Mouse (Mus musculus) forebrain, embryonic 14.5 days (tissue): Measurements from ENCODE around the gene Washc1. TPM values are rescaled to one million over a fixed set of nuclear protein-coding genes. Genes with fewer than 3 reads are reported as not detected.
"Not testable (repeated sequence)": the region's sequence is repeated elsewhere in the genome, so short reads cannot be mapped to it uniquely, and the experiment has no call there.

ENCODE experiments used
- ATAC-seq: fragments of 200-750 bp; cut with Nextera tagmentation; 2 replicates; pipeline ENCODE4 v1.8.0; 2017; ENCODE audit warnings: mild to moderate bottlenecking, moderate library complexity
- DNase-seq: peaks from one replicate; pipeline ENCODE4 v3.0.0-alpha.2; 2015; ENCODE audit warnings: low spot score
- H3K27ac ChIP-seq: fragments of 300-500 bp; sonication (generic); 2 replicates; pipeline ENCODE4 v1.5.1; 2014; ENCODE audit warnings: low read depth, mild to moderate bottlenecking, control low read depth, low read length, moderate library complexity
- H3K27me3 ChIP-seq: fragments of 300-500 bp; sonication (generic); replicated peaks from 2 replicates; pipeline ENCODE4 v1.6.1; 2014; ENCODE audit warnings: low read length, control low read depth, mixed read lengths; ENCODE audit not compliant: control insufficient read depth, insufficient read depth
- H3K36me3 ChIP-seq: fragments of 300-500 bp; sonication (generic); 2 replicates; pipeline ENCODE4 v1.6.1; 2014; ENCODE audit warnings: low read length, control low read depth; ENCODE audit not compliant: control insufficient read depth, insufficient read depth
- H3K4me1 ChIP-seq: fragments of 300-500 bp; sonication (generic); 2 replicates; pipeline ENCODE4 v1.6.1; 2014; ENCODE audit warnings: antibody characterized with exemption, low read length, control low read depth; ENCODE audit not compliant: control insufficient read depth, insufficient read depth
- H3K4me2 ChIP-seq: fragments of 300-500 bp; sonication (generic); 2 replicates; pipeline ENCODE4 v1.6.1; 2014; ENCODE audit warnings: mild to moderate bottlenecking, control low read depth, low read length
- H3K4me3 ChIP-seq: fragments of 300-500 bp; sonication (generic); 2 replicates; pipeline ENCODE4 v1.5.1; 2014; ENCODE audit warnings: low read depth, low read length, control low read depth
- H3K9ac ChIP-seq: fragments of 300-500 bp; sonication (generic); 2 replicates; pipeline ENCODE4 v1.6.1; 2014; ENCODE audit warnings: mild to moderate bottlenecking, low read length, control low read depth, moderate library complexity
- H3K9me3 ChIP-seq: fragments of 300-500 bp; sonication (generic); replicated peaks from 2 replicates; pipeline ENCODE4 v1.6.1; 2016; ENCODE audit warnings: low read length, control low read depth, mixed read lengths; ENCODE audit not compliant: control insufficient read depth
- WGBS: fragments of 180-500 bp; shearing (Covaris S2); extraction: QIAGEN DNeasy Blood & Tissue Kit; methylation state at CpG from one replicate; pipeline ENCODE4 v1.1.7; 2014; 5-methylcytosine and 5-hydroxymethylcytosine counted together
- polyA plus RNA-seq: library from polyadenylated mRNA; unstranded; fragments of >200 nt; fragmentation: Nextera tagmentation; extraction: Ambion mirVana; gene quantifications from 2 replicates; pipeline ENCODE4 v1.2.1, GENCODE M21; 2014

Washc1 gene
- polyA plus RNA-seq, 1 experiment from 2014 or later, result 35.6 TPM

- not testable (repeated sequence) for H3K9ac ChIP-seq, ATAC-seq, DNase-seq, H3K36me3 ChIP-seq, H3K27ac ChIP-seq, H3K4me3 ChIP-seq, H3K27me3 ChIP-seq, H3K9me3 ChIP-seq, H3K4me2 ChIP-seq, H3K4me1 ChIP-seq
- WGBS, result 95% methylated on average over 5 of the region's 5 CpGs
Measured at GRCm38 (mm10) chr17:66167141-66167540, 55.8 kb downstream of the Washc1 start.

Other genes starting within 250 kb of the Washc1 start
- gene Ralbp1, start 225.7 kb upstream of the Washc1 start, polyA plus RNA-seq, result 42.9 and 50.2 TPM in 2 replicates
- 81.4 and 83.1 TPM in 2 replicates for gene Twsg1, start 160.3 kb upstream of the Washc1 start, polyA plus RNA-seq
- gene Ankrd12, start 34.5 kb upstream of the Washc1 start, polyA plus RNA-seq, result 83.0 and 111 TPM in 2 replicates
- gene Ndufv2, start 10.0 kb upstream of the Washc1 start, polyA plus RNA-seq, result 378 and 456 TPM in 2 replicates
- 4.3 and 5.6 TPM in 2 replicates for gene Ddx11, start 12.0 kb downstream of the Washc1 start, polyA plus RNA-seq